Mouse (Mus musculus) MEL (cell line): ENCODE measurements at regions not wholly inside any gene's neighbourhood (a gene's known extent, or its start where the extent isn't known, plus 50 kb on each side); places are given as distances from the start of the nearest gene placed in this dataset.

ENCODE experiments used
- DNase-seq: peaks from one replicate; pipeline ENCODE4 v3.0.0; 2011; ENCODE audit warnings: low read depth, low spot score
- H3K27ac ChIP-seq: 2 replicates; pipeline ENCODE4 v1.5.1; 2012; ENCODE audit warnings: low read depth, mild to moderate bottlenecking, control low read depth, low read length, moderate library complexity; ENCODE audit not compliant: control insufficient read depth
- H3K27me3 ChIP-seq, 2 experiments: fragments of 150-350 bp in 1 of 2; sonication (generic) in 1 of 2; 2 replicates each; pipeline ENCODE4 v1.6.1; 2012; ENCODE audit warnings: low read length in 2 of 2, mild to moderate bottlenecking in 2 of 2, improper control_type of control experiment in 1 of 2, moderate library complexity in 1 of 2; ENCODE audit not compliant: insufficient read depth in 2 of 2, control insufficient read depth in 1 of 2
- H3K36me3 ChIP-seq, 2 experiments: 2 replicates each; pipeline ENCODE4 v1.6.1; 2012 to 2014; ENCODE audit warnings: low read length in 2 of 2, improper control_type of control experiment in 1 of 2, inconsistent platforms in 1 of 2, mild to moderate bottlenecking in 1 of 2; ENCODE audit not compliant: insufficient read depth in 2 of 2, control insufficient read depth in 1 of 2
- H3K4me1 ChIP-seq, 2 experiments: fragments of 150-350 bp in 1 of 2; sonication (generic) in 1 of 2; 2 replicates each; pipeline ENCODE4 v1.6.1; 2012; ENCODE audit warnings: low read length in 2 of 2, improper control_type of control experiment in 1 of 2, mild to moderate bottlenecking in 1 of 2; ENCODE audit not compliant: insufficient read depth in 2 of 2, control insufficient read depth in 1 of 2
- H3K4me3 ChIP-seq, 2 experiments: fragments of 150-350 bp in 1 of 2; sonication (generic) in 1 of 2; 2 replicates each; pipeline ENCODE4 v1.5.1; 2012; ENCODE audit warnings: low read depth in 2 of 2, low read length in 2 of 2, mild to moderate bottlenecking in 2 of 2, moderate library complexity in 2 of 2, control low read depth in 1 of 2, improper control_type of control experiment in 1 of 2; ENCODE audit not compliant: control insufficient read depth in 1 of 2, insufficient read depth in 1 of 2
- H3K79me2 ChIP-seq: 2 replicates; pipeline ENCODE4 v1.6.1; 2012; ENCODE audit warnings: mild to moderate bottlenecking, low read length, moderate library complexity; ENCODE audit not compliant: control insufficient read depth, poor library complexity, insufficient read depth
- H3K9ac ChIP-seq: 2 replicates; pipeline ENCODE4 v1.6.1; 2012; ENCODE audit warnings: low read depth, mild to moderate bottlenecking, control low read depth, low read length, moderate library complexity; ENCODE audit not compliant: control insufficient read depth, poor library complexity, severe bottlenecking
- H3K9me3 ChIP-seq: fragments of 150-350 bp; sonication (generic); replicated peaks from 2 replicates; pipeline ENCODE4 v1.6.1; 2012; ENCODE audit warnings: mild to moderate bottlenecking, low read length, improper control_type of control experiment, moderate library complexity; ENCODE audit not compliant: insufficient read depth
- BHLHE40 ChIP-seq: IDR thresholded peaks from 2 replicates; pipeline ENCODE4 v1.6.1; 2012; ENCODE audit warnings: low read depth, mild to moderate bottlenecking, inconsistent platforms, low read length, improper control_type of control experiment, borderline replicate concordance
- CTCF ChIP-seq, 3 experiments: IDR thresholded peaks in 2 of 3; conservative IDR thresholded peaks in 1 of 3; 2 replicates each; pipeline ENCODE4 v1.5.1; 2011 to 2012; ENCODE audit warnings: low read length in 3 of 3, low read depth in 2 of 3, mild to moderate bottlenecking in 2 of 3, improper control_type of control experiment in 1 of 3, inconsistent platforms in 1 of 3, mixed read lengths in 1 of 3, moderate library complexity in 1 of 3; ENCODE audit not compliant: control insufficient read depth in 1 of 3, insufficient read depth in 1 of 3, poor library complexity in 1 of 3, severe bottlenecking in 1 of 3
- EP300 ChIP-seq, 2 experiments: IDR thresholded peaks; 2 replicates each; pipeline ENCODE4 v1.6.1; 2011; ENCODE audit warnings: improper control_type of control experiment in 2 of 2, low read length in 2 of 2, low read depth in 1 of 2, mild to moderate bottlenecking in 1 of 2
- GABPA ChIP-seq: IDR thresholded peaks from 2 replicates; pipeline ENCODE4 v1.6.1; 2012; ENCODE audit warnings: low read depth, mild to moderate bottlenecking, inconsistent platforms, low read length, improper control_type of control experiment, moderate library complexity
- GATA1 ChIP-seq: IDR thresholded peaks from 2 replicates; pipeline ENCODE4 v1.6.1; 2011; ENCODE audit warnings: low read depth, low read length, improper control_type of control experiment
- KAT2A ChIP-seq: conservative IDR thresholded peaks from 2 replicates; pipeline ENCODE4 v1.6.1; 2012; ENCODE audit warnings: low read depth, low read length, improper control_type of control experiment, inconsistent platforms
- MAFK ChIP-seq: IDR thresholded peaks from 2 replicates; pipeline ENCODE4 v1.6.1; 2011; ENCODE audit warnings: low read depth, mild to moderate bottlenecking, low read length, improper control_type of control experiment, borderline replicate concordance
- MEF2A ChIP-seq: IDR thresholded peaks from 2 replicates; pipeline ENCODE4 v1.6.1; 2014; ENCODE audit warnings: low read depth, mild to moderate bottlenecking, inconsistent platforms, low read length, improper control_type of control experiment; ENCODE audit not compliant: poor library complexity, insufficient replicate concordance, severe bottlenecking; ENCODE audit errors: extremely low read depth
- MXI1 ChIP-seq: IDR thresholded peaks from 2 replicates; pipeline ENCODE4 v1.6.1; 2011; ENCODE audit warnings: mild to moderate bottlenecking, low read depth, low read length, improper control_type of control experiment
- MYC ChIP-seq: IDR thresholded peaks from 2 replicates; pipeline ENCODE4 v1.6.1; 2011; ENCODE audit warnings: low read depth, mild to moderate bottlenecking, low read length, improper control_type of control experiment, moderate library complexity
- NELFE ChIP-seq: IDR thresholded peaks from 2 replicates; pipeline ENCODE4 v1.6.1; 2011; ENCODE audit warnings: low read depth, low read length, improper control_type of control experiment
- POLR2A ChIP-seq, 2 experiments: IDR thresholded peaks; 2 replicates each; pipeline ENCODE4 v1.6.1; 2011 to 2012; ENCODE audit warnings: low read length in 2 of 2, mild to moderate bottlenecking in 2 of 2, control low read depth in 1 of 2, improper control_type of control experiment in 1 of 2, low read depth in 1 of 2, moderate library complexity in 1 of 2; ENCODE audit not compliant: control insufficient read depth in 1 of 2, insufficient read depth in 1 of 2, poor library complexity in 1 of 2
- POLR2AphosphoS5 ChIP-seq: IDR thresholded peaks from 2 replicates; pipeline ENCODE4 v1.6.1; 2012; ENCODE audit warnings: low read depth, borderline replicate concordance, mild to moderate bottlenecking, inconsistent platforms, low read length, moderate library complexity, mixed read lengths
- RAD21 ChIP-seq: IDR thresholded peaks from 2 replicates; pipeline ENCODE4 v1.6.1; 2011; ENCODE audit warnings: mild to moderate bottlenecking, low read depth, low read length, improper control_type of control experiment
- SIN3A ChIP-seq: IDR thresholded peaks from 2 replicates; pipeline ENCODE4 v1.6.1; 2012; ENCODE audit warnings: low read length, improper control_type of control experiment, inconsistent platforms
- SMC3 ChIP-seq: IDR thresholded peaks from 2 replicates; pipeline ENCODE4 v1.6.1; 2011; ENCODE audit warnings: low read depth, low read length, improper control_type of control experiment
- TAL1 ChIP-seq: IDR thresholded peaks from 2 replicates; pipeline ENCODE4 v1.6.1; 2012; ENCODE audit warnings: mild to moderate bottlenecking, inconsistent platforms, low read length, moderate library complexity, mixed read lengths
- USF2 ChIP-seq, 2 experiments: IDR thresholded peaks; 2 replicates each; pipeline ENCODE4 v1.6.1; 2011 to 2012; ENCODE audit warnings: improper control_type of control experiment in 2 of 2, low read length in 2 of 2, borderline replicate concordance in 1 of 2, inconsistent platforms in 1 of 2, low read depth in 1 of 2, mild to moderate bottlenecking in 1 of 2; ENCODE audit not compliant: insufficient read depth in 1 of 2
- ZC3H11A ChIP-seq: IDR thresholded peaks from 2 replicates; pipeline ENCODE4 v1.6.1; 2012; ENCODE audit warnings: low read depth, mild to moderate bottlenecking, inconsistent platforms, low read length, improper control_type of control experiment
- ZKSCAN1 ChIP-seq: IDR thresholded peaks from 2 replicates; pipeline ENCODE4 v1.6.1; 2012; ENCODE audit warnings: low read depth, mild to moderate bottlenecking, inconsistent platforms, low read length, improper control_type of control experiment, moderate library complexity
- ZMIZ1 ChIP-seq: IDR thresholded peaks from 2 replicates; pipeline ENCODE4 v1.6.1; 2012; ENCODE audit warnings: low read depth, mild to moderate bottlenecking, inconsistent platforms, low read length, improper control_type of control experiment, moderate library complexity

- H3K27ac ChIP-seq, result no peak overlapping the region
- H3K36me3 ChIP-seq, result no peaks in the 10 kb centered on the region
- H3K9ac ChIP-seq, result no peak overlapping the region
- no peaks in the 10 kb centered on the region for H3K9me3 ChIP-seq
- no peaks in the 10 kb centered on the region for H3K27me3 ChIP-seq
- DNase-seq, result no peak
- TF ChIP-seq MEF2A (no peak), CTCF (IDR thresholded peaks at IDR 0.05 in 2 of 3, conservative IDR thresholded peaks at IDR 0.05 in 1 of 3; ENCODE audit: control insufficient read depth in 1 of 3, insufficient read depth in 1 of 3, low read depth in 2 of 3, low read length in 3 of 3, poor library complexity in 1 of 3, severe bottlenecking in 1 of 3) (no peak), MYC (no peak), BHLHE40 (no peak), TAL1 (no peak), RAD21 (no peak), MAFK (no peak), NELFE (no peak), USF2 (IDR thresholded peaks at IDR 0.05; ENCODE audit: borderline replicate concordance in 1 of 2, insufficient read depth in 1 of 2, low read depth in 1 of 2, low read length in 2 of 2) (no peak), ZKSCAN1 (no peak), ZMIZ1 (no peak), KAT2A (no peak), SMC3 (no peak), GABPA (no peak), MXI1 (no peak), SIN3A (no peak), POLR2A (IDR thresholded peaks at IDR 0.05; ENCODE audit: control insufficient read depth in 1 of 2, insufficient read depth in 1 of 2, low read depth in 1 of 2, low read length in 2 of 2, poor library complexity in 1 of 2) (no peak), GATA1 (no peak), POLR2AphosphoS5 (no peak), EP300 (IDR thresholded peaks at IDR 0.05; ENCODE audit: low read depth in 1 of 2, low read length in 2 of 2) (no peak)
- H3K79me2 ChIP-seq, result no peaks in the 10 kb centered on the region
- no peak overlapping the region for H3K4me3 ChIP-seq
- no peaks in the 10 kb centered on the region for H3K4me1 ChIP-seq
Observed at GRCm38 (mm10) chr4:55225766-55226165, 124.1 kb upstream of the Rad23b start.

- peak; percentile 28 for DNase-seq
- no peaks in the 10 kb centered on the region for H3K79me2 ChIP-seq
- no peaks in the 10 kb centered on the region for H3K9me3 ChIP-seq
- H3K36me3 ChIP-seq, result no peaks in the 10 kb centered on the region
- no peak overlapping the region for H3K9ac ChIP-seq
- H3K27ac ChIP-seq, result no peak overlapping the region
- TF ChIP-seq SMC3, result peak; percentile 75
- peak; percentile 44; the same call in 1 of the 2 replicates for TF ChIP-seq ZC3H11A
- peak in 2 of 3 experiments; percentile 41 to 52; a peak in 4 of 6 replicates for TF ChIP-seq CTCF (IDR thresholded peaks at IDR 0.05 in 2 of 3, conservative IDR thresholded peaks at IDR 0.05 in 1 of 3; ENCODE audit: control insufficient read depth in 1 of 3, insufficient read depth in 1 of 3, low read depth in 2 of 3, low read length in 3 of 3, poor library complexity in 1 of 3, severe bottlenecking in 1 of 3)
- no peak for TF ChIP-seq ZKSCAN1
- TF ChIP-seq GABPA, result no peak
- no peak for TF ChIP-seq MXI1
- peak; percentile 63 for TF ChIP-seq RAD21
- no peak for TF ChIP-seq TAL1
- no peak overlapping the region for H3K4me3 ChIP-seq
- no peaks in the 10 kb centered on the region for H3K4me1 ChIP-seq
- no peaks in the 10 kb centered on the region for H3K27me3 ChIP-seq
Observed at GRCm38 (mm10) chr4:55227394-55227793, 122.4 kb upstream of the Rad23b start.
